ENCODE assay signal across 9 mouse cellular contexts in the genomic region with DNA sequence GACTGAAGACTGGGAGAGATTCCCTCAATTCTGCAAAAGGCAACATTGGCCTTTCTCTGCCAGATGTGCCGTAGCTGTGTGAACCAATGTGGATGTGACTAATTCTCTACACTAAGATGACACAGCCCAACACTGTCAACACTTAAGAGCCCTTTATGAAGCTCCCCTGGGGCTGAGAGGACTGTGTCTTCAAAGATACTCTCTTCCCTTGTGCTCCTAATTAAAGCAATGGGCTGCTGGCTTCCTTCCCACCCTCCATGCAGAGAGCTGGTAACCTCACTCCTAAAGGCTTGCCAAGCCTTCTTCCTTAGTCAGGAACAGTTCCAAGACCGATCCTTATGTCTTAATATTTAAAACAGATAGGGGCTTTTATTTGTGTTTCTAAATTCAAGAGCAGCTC.
DNase-seq lines count a peak whose midpoint lies in the region; ATAC-seq lines count a peak whose summit lies in the region.
"Had no signal": no experiment of that assay in that cellular context is flagged by ENCODE, and none has a peak within 500 bp of the region (broad histone marks: within the 10 kb centered on the region; RNA-seq: fewer than 3 reads in every experiment).

No protein-coding gene starts in this region.

- no peaks in the 10 kb centered on the region for H3K4me1 ChIP-seq in neural tube, embryonic 14.5 days (ENCODE audit: control insufficient read depth, insufficient read depth, low read length)
- H3K4me1 ChIP-seq: liver, embryonic 15.5 days had no signal

- peak; percentile 8 for DNase-seq in adrenal gland, postnatal 25 days
- DNase-seq in adrenal gland, postnatal 14 days, result no peak
- peak; percentile 17 to 57 for DNase-seq in left cerebral cortex, postnatal 14 days (ENCODE audit: low spot score in 2 of 2)
- DNase-seq in left cerebral cortex, adult 8-10 months (ENCODE audit: low spot score in 2 of 2), result no peak
- DNase-seq in gastrocnemius, postnatal 10 days, result peak; percentile 34
- no peak for DNase-seq in embryo, embryonic 10.5 days (ENCODE audit: low spot score)
- DNase-seq in testis, postnatal 14 days (ENCODE audit: low spot score), result no peak

- H3K27me3 ChIP-seq in neural tube, embryonic 14.5 days (ENCODE audit: control insufficient read depth, insufficient read depth, low read length), result no peaks in the 10 kb centered on the region
- H3K27me3 ChIP-seq: liver, embryonic 15.5 days had no signal

- 66% methylated on average over 2 of the region's 2 CpGs for WGBS in neural tube, embryonic 14.5 days

- no peak overlapping the region for H3K4me3 ChIP-seq in neural tube, embryonic 14.5 days (ENCODE audit: low read depth, low read length)
- H3K4me3 ChIP-seq: liver, embryonic 15.5 days had no signal

- no peaks in the 10 kb centered on the region for H3K36me3 ChIP-seq in neural tube, embryonic 14.5 days (ENCODE audit: control insufficient read depth, insufficient read depth, low read length)
- H3K36me3 ChIP-seq: liver, embryonic 15.5 days had no signal

- no peak overlapping the region for H3K9ac ChIP-seq in neural tube, embryonic 14.5 days (replicated peaks; ENCODE audit: low read depth, low read length)
- H3K9ac ChIP-seq: liver, embryonic 15.5 days had no signal

- no peak overlapping the region for H3K27ac ChIP-seq in neural tube, embryonic 14.5 days (ENCODE audit: low read depth, low read length)
- H3K27ac ChIP-seq: liver, embryonic 15.5 days had no signal

- ATAC-seq in neural tube, embryonic 14.5 days (ENCODE audit: low read depth), result peak; percentile 77; the same call in 1 of the 2 replicates

- intact Hi-C loops in left cerebral cortex, postnatal 14 days (cut with DNase I), result no loop called here

- no peaks in the 10 kb centered on the region for H3K9me3 ChIP-seq in neural tube, embryonic 14.5 days (ENCODE audit: control insufficient read depth, low read length)
- H3K9me3 ChIP-seq: liver, embryonic 15.5 days had no signal

- no peak overlapping the region for H3K4me2 ChIP-seq in neural tube, embryonic 14.5 days (ENCODE audit: low read depth, low read length)
- H3K4me2 ChIP-seq: liver, embryonic 15.5 days had no signal

Comparison
In these comparisons a context has a peak if more than half of its experiments do, and no peak if none do; other contexts are left out.
1. DNase-seq: peak in adrenal gland, postnatal 25 days (single experiment), left cerebral cortex, postnatal 14 days (2 of 2) and gastrocnemius, postnatal 10 days (single experiment); none in adrenal gland, postnatal 14 days (single experiment), left cerebral cortex, adult 8-10 months (0 of 2), embryo, embryonic 10.5 days (single experiment) and testis, postnatal 14 days (single experiment).